Mouse (Mus musculus): ENCODE measurements around the gene 1700016C15Rik.

Gene 1700016C15Rik

GRCm38 (mm10) chr1:177729043-177730024 is at the start of gene 1700016C15Rik:
TSS of gene 1700016C15Rik (plus strand) at chr1:177729814.
- no peak for DNase-seq (ENCODE audit: low read depth)

- no peak for DNase-seq (ENCODE audit: low read depth)
Observed at GRCm38 (mm10) chr1:177681239-177681638, 48.4 kb upstream of the 1700016C15Rik start.

- peak; percentile 42 for DNase-seq (ENCODE audit: low read depth)
Observed at GRCm38 (mm10) chr1:177683931-177684836, 45.4 kb upstream of the 1700016C15Rik start.

GRCm38 (mm10) chr1:177684901-177685300 is 44.7 kb upstream of the 1700016C15Rik start:
- peak; percentile 34 for DNase-seq (ENCODE audit: low read depth)

- no peak for DNase-seq (ENCODE audit: low read depth)
Observed at GRCm38 (mm10) chr1:177686137-177686536, 43.5 kb upstream of the 1700016C15Rik start.

GRCm38 (mm10) chr1:177686982-177687381 is 42.6 kb upstream of the 1700016C15Rik start:
- DNase-seq (ENCODE audit: low read depth), result no peak

- DNase-seq (ENCODE audit: low read depth), result no peak
Observed at GRCm38 (mm10) chr1:177692491-177692890, 37.1 kb upstream of the 1700016C15Rik start.

GRCm38 (mm10) chr1:177693486-177694252 is 35.9 kb upstream of the 1700016C15Rik start:
- no peak for DNase-seq (ENCODE audit: low read depth)

GRCm38 (mm10) chr1:177700560-177700959 is 29.1 kb upstream of the 1700016C15Rik start:
- no peak for DNase-seq (ENCODE audit: low read depth)

- DNase-seq (ENCODE audit: low read depth), result peak; percentile 67
Observed at GRCm38 (mm10) chr1:177702481-177703146, 27.0 kb upstream of the 1700016C15Rik start.

GRCm38 (mm10) chr1:177703147-177703807 is 26.3 kb upstream of the 1700016C15Rik start:
- DNase-seq (ENCODE audit: low read depth), result peak; percentile 73

GRCm38 (mm10) chr1:177705204-177705603 is 24.4 kb upstream of the 1700016C15Rik start:
- DNase-seq (ENCODE audit: low read depth), result no peak

GRCm38 (mm10) chr1:177707571-177707970 is 22.0 kb upstream of the 1700016C15Rik start:
- no peak for DNase-seq (ENCODE audit: low read depth)

GRCm38 (mm10) chr1:177708583-177709055 is 21.0 kb upstream of the 1700016C15Rik start:
- peak; percentile 100 for DNase-seq (ENCODE audit: low read depth)

- no peak for DNase-seq (ENCODE audit: low read depth)
Observed at GRCm38 (mm10) chr1:177711000-177711399, 18.6 kb upstream of the 1700016C15Rik start.

- DNase-seq (ENCODE audit: low read depth), result peak; percentile 32
Observed at GRCm38 (mm10) chr1:177711418-177711817, 18.2 kb upstream of the 1700016C15Rik start.

GRCm38 (mm10) chr1:177713635-177714396 is 15.8 kb upstream of the 1700016C15Rik start:
- DNase-seq (ENCODE audit: low read depth), result no peak

GRCm38 (mm10) chr1:177714397-177715012 is 15.1 kb upstream of the 1700016C15Rik start:
- DNase-seq (ENCODE audit: low read depth), result no peak

GRCm38 (mm10) chr1:177716448-177716847 is 13.2 kb upstream of the 1700016C15Rik start:
- DNase-seq (ENCODE audit: low read depth), result no peak
